In the genomic region with DNA sequence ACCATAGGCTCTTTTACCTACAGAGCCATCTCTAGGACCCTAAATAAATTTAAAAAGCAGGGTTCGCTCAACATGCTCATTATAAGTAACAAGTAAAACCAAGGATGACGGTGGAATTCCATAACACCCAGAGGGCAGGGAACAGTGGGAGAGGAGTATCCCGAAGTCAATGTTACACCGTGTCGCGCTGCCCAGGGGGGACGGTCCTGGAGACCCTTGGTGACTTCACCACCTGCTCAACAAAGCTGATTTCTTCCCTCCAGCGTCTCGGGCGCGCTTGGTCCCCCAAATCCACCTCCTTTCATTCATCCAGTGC, we compare ENCODE assay signal across 8 mouse cellular contexts. TPM values are rescaled to one million over a fixed set of nuclear protein-coding genes. Genes with fewer than 3 reads are reported as not detected.
DNase-seq lines count a peak whose midpoint lies in the region; ATAC-seq and TF ChIP-seq lines count a peak whose summit lies in the region.

No protein-coding gene starts in this region.

- no peak for DNase-seq in heart, postnatal 25 days (ENCODE audit: low spot score)
- no peak for DNase-seq in hindbrain, embryonic 11.5 days (ENCODE audit: low spot score)
- no peak for DNase-seq in midbrain, embryonic 10.5 days (ENCODE audit: low spot score)
- no peak for DNase-seq in embryo, embryonic 10.5 days (ENCODE audit: low spot score)
- no peak for DNase-seq in c-Kit-positive CD71-positive TER-119-positive erythroid progenitor cells, embryonic 14.5 days (ENCODE audit: low spot score)
- no peak for DNase-seq in right cerebral cortex, postnatal 10 days (ENCODE audit: low spot score in 2 of 2)

- no peaks in the 10 kb centered on the region for H3K4me1 ChIP-seq in heart, embryonic 14.5 days (ENCODE audit: control insufficient read depth in 2 of 2, insufficient read depth in 2 of 2, low read length in 2 of 2)
- H3K4me1 ChIP-seq in bone marrow macrophage, adult 2 months (ENCODE audit: control insufficient read depth, insufficient read depth, low read length): no peaks in the 10 kb centered on the region
- peaks cover 4% of the 10 kb centered on the region; the same call in 1 of the 2 replicates for H3K4me1 ChIP-seq in hindbrain, embryonic 11.5 days (replicated peaks; ENCODE audit: control insufficient read depth, insufficient read depth, low read length)
- H3K4me1 ChIP-seq in midbrain, embryonic 10.5 days: peaks cover 17% of the 10 kb centered on the region

- peak overlapping the region; percentile 88 for H3K9ac ChIP-seq in heart, embryonic 14.5 days (ENCODE audit: low read length)
- peak overlapping the region; percentile 73 for H3K9ac ChIP-seq in hindbrain, embryonic 11.5 days (ENCODE audit: low read depth, low read length)

- no peaks in the 10 kb centered on the region for H3K36me3 ChIP-seq in heart, embryonic 14.5 days (ENCODE audit: control insufficient read depth, insufficient read depth, low read length)
- H3K36me3 ChIP-seq in hindbrain, embryonic 11.5 days (ENCODE audit: control insufficient read depth, insufficient read depth, low read length): no peaks in the 10 kb centered on the region
- no peaks in the 10 kb centered on the region for H3K36me3 ChIP-seq in midbrain, embryonic 10.5 days

- H3K4me2 ChIP-seq in heart, embryonic 14.5 days (ENCODE audit: low read length): peak overlapping the region; percentile 88
- H3K4me2 ChIP-seq in hindbrain, embryonic 11.5 days (replicated peaks; ENCODE audit: low read depth, low read length): peak overlapping the region; percentile 82

- H3K4me3 ChIP-seq in heart, embryonic 14.5 days (ENCODE audit: control insufficient read depth in 1 of 2, insufficient read depth in 1 of 2, low read depth in 1 of 2, low read length in 2 of 2): peak overlapping the region; percentile 73 to 74
- H3K4me3 ChIP-seq in bone marrow macrophage, adult 2 months (ENCODE audit: insufficient read depth, low read length): peak overlapping the region; percentile 64
- peak overlapping the region; percentile 56 for H3K4me3 ChIP-seq in hindbrain, embryonic 11.5 days (ENCODE audit: low read depth, low read length)
- H3K4me3 ChIP-seq in midbrain, embryonic 10.5 days: peak overlapping the region; percentile 74

- no peaks in the 10 kb centered on the region for H3K9me3 ChIP-seq in heart, embryonic 14.5 days (ENCODE audit: control insufficient read depth, low read length)
- no peaks in the 10 kb centered on the region for H3K9me3 ChIP-seq in hindbrain, embryonic 11.5 days (ENCODE audit: control insufficient read depth, low read length)
- H3K9me3 ChIP-seq in midbrain, embryonic 10.5 days (replicated peaks): no peaks in the 10 kb centered on the region

- TF ChIP-seq POLR2A in bone marrow macrophage, adult 2 months (IDR thresholded peaks at IDR 0.05; ENCODE audit: borderline replicate concordance, low read depth, low read length): no peak

- no peak for ATAC-seq in heart, embryonic 14.5 days (ENCODE audit: insufficient number of reproducible peaks, insufficient read depth, low FRiP score, low read depth)
- peak; percentile 64 for ATAC-seq in hindbrain, embryonic 11.5 days (ENCODE audit: low FRiP score)

- H3K27ac ChIP-seq in heart, embryonic 14.5 days (replicated peaks in 1 of 2; ENCODE audit: control insufficient read depth in 1 of 2, insufficient read depth in 1 of 2, low read depth in 2 of 2, low read length in 2 of 2): 0 out of 4 replicates have a peak overlapping the region, but pooled peaks of 1 of the 2 experiments have one; percentile 55
- no peak overlapping the region for H3K27ac ChIP-seq in bone marrow macrophage, adult 2 months (ENCODE audit: insufficient read depth, low read depth, low read length)
- H3K27ac ChIP-seq in hindbrain, embryonic 11.5 days (ENCODE audit: low read depth, low read length): no peak overlapping the region; the same call in 1 of the 2 replicates
- peak overlapping the region; percentile 90 for H3K27ac ChIP-seq in midbrain, embryonic 10.5 days (replicated peaks)

- TF ChIP-seq CTCF in bone marrow macrophage, adult 2 months (IDR thresholded peaks at IDR 0.05; ENCODE audit: low read depth, low read length): no peak

- H3K27me3 ChIP-seq in heart, embryonic 14.5 days (ENCODE audit: control insufficient read depth, insufficient read depth, low read length): no peaks in the 10 kb centered on the region
- no peaks in the 10 kb centered on the region for H3K27me3 ChIP-seq in hindbrain, embryonic 11.5 days (ENCODE audit: control insufficient read depth, insufficient read depth, low read length)
- H3K27me3 ChIP-seq in midbrain, embryonic 10.5 days (ENCODE audit: low read depth, poor library complexity, severe bottlenecking): peaks cover 37% of the 10 kb centered on the region

- intact Hi-C loops in heart, postnatal 25 days (cut with DNase I): no loop called here

- whole genome bisulfite sequencing in heart, embryonic 14.5 days: 8% methylated on average over 11 of the region's 11 CpGs
- 8% methylated on average over 11 of the region's 11 CpGs for WGBS in hindbrain, embryonic 11.5 days
- WGBS in midbrain, embryonic 10.5 days: 12% methylated on average over 11 of the region's 11 CpGs

RNA-seq across cellular contexts. Expression of a gene that starts 43.2 kb away (rescaled TPM):
- polyA plus RNA-seq in heart, embryonic 14.5 days (2014; fragmentation: Nextera tagmentation; extraction: Ambion mirVana): 268 and 299 TPM in 2 replicates
- 100 to 1,000 TPM; 103 to 125 TPM for total RNA-seq in heart, postnatal 25 days (2021)
- polyA plus RNA-seq in bone marrow macrophage, adult 2 months (2012; ENCODE audit: insufficient read depth, insufficient read length, missing spikeins): 73.7 and 80.6 TPM in 2 replicates
- 111 and 123 TPM in 2 replicates for polyA plus RNA-seq in hindbrain, embryonic 11.5 days (2014; fragmentation: Nextera tagmentation; extraction: Ambion mirVana)
- 96.1 and 103 TPM in 2 replicates for polyA plus RNA-seq in midbrain, embryonic 10.5 days (2016; fragmentation: Nextera tagmentation; extraction: Ambion mirVana)
